Mouse (Mus musculus) left cerebral cortex, postnatal 10 days (tissue): Measurements from ENCODE around the gene Olfr191. TPM values are rescaled to one million over a fixed set of nuclear protein-coding genes. Genes with fewer than 3 reads are reported as not detected.
"Not testable (repeated sequence)": the region's sequence is repeated elsewhere in the genome, so short reads cannot be mapped to it uniquely, and the experiment has no call there.

Experiments used
- DNase-seq, 2 experiments: peaks; one replicate each; pipeline ENCODE4 v3.0.0; 2021 to 2022; ENCODE audit warnings: low spot score in 2 of 2, mixed read lengths in 1 of 2; ENCODE audit errors: extremely low spot score in 1 of 2
- intact Hi-C: fragments of 180-260 bp; cut with DNase I; formaldehyde crosslinking; loops from one replicate; pipeline ENCODE4 v1.15.1; 2025
- total RNA-seq, 2 experiments: library from RNA; stranded (reverse); gene quantifications; 2 replicates each; pipeline ENCODE4 v1.2.3; 2021

Olfr191 gene
- not detected for total RNA-seq

DNA sequence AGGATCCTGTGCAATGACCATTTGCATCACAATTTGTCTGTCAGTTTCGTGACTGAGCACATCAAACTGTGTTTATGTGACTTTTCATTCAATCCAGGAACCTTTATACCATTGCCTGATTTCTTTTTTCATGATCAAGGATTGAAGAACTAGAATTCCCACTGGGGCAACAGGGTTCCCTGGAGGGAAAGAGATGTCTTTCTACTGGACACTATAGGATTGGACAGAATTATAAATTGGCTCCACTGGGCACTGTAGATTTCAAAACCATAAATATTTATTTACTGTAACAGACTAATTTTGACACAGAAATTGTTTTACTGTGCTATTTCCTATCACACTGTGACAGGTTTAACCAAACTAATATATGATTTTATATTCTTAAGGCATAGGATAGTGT lies at the start of gene Olfr191:
Gene Olfr191, minus strand, starts transcription at position 101 of the 400 bp plus-strand sequence.
- intact Hi-C loops, DNase-seq: not testable (repeated sequence)

DNA sequence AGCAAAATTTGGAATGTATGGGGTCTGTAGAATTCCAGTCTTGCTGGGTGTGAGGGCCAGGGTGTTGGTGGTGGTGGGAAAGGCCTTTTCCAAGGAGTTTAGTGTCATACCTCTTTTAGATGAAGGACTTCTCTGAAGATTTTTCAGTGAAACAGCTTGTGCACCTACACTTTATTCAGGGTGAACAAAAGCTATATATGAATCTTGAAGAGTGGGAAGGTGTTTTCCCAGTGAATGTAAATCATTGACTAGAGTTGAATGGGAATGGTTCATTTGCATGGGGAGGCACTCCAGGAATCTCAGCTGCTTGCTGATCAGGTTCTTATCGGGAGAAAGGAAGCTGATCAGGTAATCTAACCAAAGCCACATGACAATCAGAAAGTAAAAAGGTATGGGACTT lies 41.1 kb upstream of the Olfr191 start:
- no peak for DNase-seq
- intact Hi-C loops, result no loop called here

DNA sequence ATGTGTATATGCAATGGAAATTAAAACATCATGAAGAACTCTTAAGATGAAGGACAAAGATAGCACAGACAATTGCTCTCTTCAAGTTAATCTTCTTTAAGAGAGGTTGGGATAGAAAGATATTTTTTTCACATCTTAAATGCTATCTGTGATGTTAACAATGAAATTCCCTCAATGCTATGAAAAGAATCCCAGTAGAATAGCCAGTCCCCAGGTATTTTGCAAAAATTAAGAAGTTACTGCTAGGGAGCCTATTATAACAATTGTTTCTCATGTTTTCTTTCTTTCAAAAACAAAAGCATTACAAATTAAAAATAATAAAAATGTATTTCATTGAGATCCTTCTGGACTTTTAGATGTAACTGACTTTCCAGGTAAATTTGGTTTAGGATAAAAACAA lies 31.3 kb upstream of the Olfr191 start, which contains the start of gene Olfr194:
Gene Olfr194, minus strand, starts transcription at position 101 of the 400 bp plus-strand sequence.
- DNase-seq, result no peak
- intact Hi-C loops, result no loop called here

DNA sequence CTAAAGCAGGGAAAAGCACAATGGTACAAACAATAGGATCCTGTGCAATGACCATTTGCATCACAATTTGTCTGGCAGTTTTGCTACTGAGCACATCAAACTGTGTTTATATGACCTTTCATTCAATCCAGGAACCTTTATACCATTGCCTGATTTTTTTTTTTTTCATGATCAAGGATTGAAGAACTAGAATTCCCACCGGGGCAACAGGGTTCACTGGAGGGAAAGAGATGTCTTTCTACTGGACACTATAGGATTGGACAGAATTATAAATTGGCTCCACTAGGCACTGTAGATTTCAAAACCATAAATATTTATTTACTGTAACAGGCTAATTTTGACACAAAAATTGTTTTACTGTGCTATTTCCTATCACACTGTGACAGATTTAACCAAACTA lies 22.2 kb upstream of the Olfr191 start, which contains the start of gene Olfr193:
Gene Olfr193, minus strand, starts transcription at position 101 of the 400 bp plus-strand sequence.
- intact Hi-C loops, result no loop called here
- no peak for DNase-seq

DNA sequence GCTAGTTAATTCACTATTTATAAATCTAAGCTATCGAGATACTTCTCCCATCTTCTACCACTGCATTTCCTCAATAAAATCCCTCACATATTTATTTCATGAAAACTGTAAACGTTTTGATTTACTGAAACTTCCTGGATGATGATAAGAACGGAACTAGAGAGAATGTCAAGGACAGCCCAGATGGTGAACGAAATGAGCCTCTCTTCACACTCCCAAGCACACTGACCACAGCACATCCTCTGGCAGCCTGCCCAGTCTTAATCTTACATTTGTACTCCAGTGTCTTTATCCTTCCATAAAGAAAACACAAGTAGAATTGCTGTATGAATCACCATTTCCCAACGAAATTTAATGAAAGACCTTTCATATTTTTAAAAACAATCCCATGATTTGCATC lies 18.9 kb upstream of the Olfr191 start:
- DNase-seq, intact Hi-C loops: not testable (repeated sequence)

DNA sequence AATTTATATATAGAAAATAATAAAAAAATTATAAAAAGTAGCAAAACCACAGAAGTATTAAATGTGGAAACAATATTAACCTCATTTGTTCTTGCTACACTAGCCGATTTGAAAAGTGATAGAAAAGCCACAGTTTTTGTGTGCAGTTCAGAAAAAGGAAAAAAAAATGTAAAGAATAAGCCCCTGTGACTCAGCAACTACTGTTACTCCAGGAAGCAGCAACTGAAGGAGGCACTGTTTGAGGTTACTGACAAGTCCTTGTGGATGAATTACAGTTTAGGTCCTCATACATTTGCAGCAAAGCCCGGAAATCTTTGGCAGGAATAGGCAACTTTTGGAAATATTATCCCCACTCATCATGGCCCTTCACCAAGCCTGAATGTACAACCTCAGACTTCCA lies 15.7 kb upstream of the Olfr191 start:
- intact Hi-C loops, result no loop called here
- DNase-seq, result no peak

DNA sequence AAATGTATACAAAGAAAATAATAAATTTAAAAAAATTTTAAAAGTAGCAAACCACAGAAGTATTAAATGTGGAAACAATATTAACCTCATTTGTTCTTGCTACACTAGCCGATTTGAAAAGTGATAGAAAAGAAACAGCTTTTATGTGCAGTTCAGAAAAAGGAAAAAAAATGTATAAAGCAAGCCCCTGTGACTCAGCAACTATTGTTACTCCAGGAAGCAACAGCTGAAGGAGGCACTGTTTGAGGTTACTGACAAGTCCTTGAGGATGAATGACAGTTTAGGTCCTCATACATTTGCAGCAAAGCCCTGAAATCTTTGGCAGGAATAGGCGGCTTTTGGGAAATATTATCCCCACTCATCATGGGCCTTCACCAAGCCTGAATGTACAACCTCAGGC lies 8.5 kb downstream of the Olfr191 start:
- intact Hi-C loops, DNase-seq: not testable (repeated sequence)

DNA sequence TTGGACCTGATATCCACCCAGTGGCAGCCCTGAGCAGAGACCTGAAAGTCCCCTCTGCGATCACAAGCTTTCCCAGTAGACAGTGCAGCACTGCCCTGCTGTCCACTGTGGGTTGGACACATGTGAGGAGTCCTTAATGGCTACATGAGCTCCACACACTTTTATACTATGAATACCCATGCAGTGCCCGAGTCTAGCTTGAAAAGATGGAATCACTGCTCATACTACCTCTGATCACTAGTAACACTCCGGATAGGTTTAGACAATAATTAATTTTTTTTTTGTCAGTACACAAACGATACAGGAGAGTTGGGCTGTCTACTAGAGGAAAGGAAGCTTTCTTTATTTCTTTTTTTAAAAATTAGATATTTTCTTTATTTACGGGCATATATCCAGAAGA lies 11.7 kb downstream of the Olfr191 start, which contains the start of gene Olfr190:
Gene Olfr190, minus strand, starts transcription at position 101 of the 400 bp plus-strand sequence.
- intact Hi-C loops, result no loop called here
- no peak for DNase-seq

DNA sequence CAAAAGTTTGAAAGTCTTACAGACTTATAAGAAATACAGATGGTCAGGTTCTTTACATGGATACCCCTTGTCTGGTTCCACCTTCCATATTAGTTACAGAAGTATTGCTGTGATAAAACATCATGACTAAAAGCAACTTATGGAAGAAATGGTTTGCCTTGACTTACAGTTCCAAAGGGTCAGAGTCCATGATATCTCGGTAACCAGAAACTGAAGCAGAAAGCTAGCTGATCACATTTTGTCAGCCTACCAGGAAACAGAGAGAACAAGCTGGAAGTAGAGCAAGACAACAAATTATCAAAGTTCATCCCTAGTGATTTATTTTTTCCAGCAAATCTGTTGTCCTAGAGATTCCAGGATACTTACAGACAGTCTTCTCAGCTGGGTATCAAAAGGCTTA lies 16.1 kb downstream of the Olfr191 start:
- no peak for DNase-seq
- intact Hi-C loops, result no loop called here

DNA sequence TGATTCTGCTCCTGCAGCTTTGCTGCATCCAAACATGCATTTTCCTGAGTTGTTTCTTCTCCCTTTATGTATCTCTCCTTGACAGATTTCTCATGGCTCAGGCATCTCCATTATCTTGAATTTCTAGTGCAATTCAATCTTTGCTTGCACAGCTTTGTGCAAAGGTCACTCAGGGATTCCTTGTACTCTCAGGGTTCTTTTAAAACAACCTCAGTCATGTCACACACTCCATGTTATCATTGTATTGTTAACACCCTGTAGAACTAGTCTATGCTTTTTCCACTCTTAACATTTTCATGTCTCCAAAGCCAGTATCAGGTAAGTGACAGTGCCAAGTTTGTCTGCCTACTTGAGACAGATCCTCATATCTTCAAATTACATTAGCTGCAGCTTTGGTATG lies 17.9 kb downstream of the Olfr191 start:
- intact Hi-C loops, result no loop called here

DNA sequence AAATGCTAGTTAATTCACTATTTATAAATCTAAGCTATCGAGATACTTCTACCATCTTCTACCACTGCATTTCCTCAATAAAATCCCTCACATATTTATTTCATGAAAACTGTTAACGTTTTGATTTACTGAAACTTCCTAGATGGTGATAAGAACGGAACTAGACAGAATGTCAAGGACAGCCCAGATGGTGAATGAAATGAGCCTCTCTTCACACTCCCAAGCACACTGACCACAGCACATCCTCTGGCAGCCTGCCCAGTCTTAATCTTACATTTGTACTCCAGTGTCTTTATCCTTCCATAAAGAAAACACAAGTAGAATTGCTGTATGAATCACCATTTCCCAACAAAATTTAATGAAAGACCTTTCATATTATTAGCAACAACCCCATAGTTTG lies 27.2 kb downstream of the Olfr191 start:
- intact Hi-C loops, DNase-seq: not testable (repeated sequence)

More for the DNA sequence above, 17.9 kb downstream of the Olfr191 start:
- DNase-seq, result no peak

DNA sequence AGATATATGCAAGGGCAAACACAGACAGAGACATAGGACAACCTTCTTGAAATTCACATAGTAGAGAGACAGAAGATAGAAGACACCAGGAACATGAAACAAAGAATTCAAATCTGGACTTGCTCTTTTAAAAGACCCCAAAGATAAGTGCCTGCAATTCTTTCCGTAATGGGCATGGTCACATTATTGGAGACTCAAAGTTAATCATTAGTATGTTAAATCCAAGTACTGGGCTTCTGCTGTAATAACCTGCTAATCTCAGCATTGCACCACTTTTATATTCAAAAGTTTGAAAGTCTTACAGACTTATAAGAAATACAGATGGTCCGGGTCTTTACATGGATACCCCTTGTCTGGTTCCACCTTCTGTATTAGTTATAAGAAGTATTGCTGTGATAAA lies 40.3 kb downstream of the Olfr191 start:
- intact Hi-C loops, DNase-seq: not testable (repeated sequence)

DNA sequence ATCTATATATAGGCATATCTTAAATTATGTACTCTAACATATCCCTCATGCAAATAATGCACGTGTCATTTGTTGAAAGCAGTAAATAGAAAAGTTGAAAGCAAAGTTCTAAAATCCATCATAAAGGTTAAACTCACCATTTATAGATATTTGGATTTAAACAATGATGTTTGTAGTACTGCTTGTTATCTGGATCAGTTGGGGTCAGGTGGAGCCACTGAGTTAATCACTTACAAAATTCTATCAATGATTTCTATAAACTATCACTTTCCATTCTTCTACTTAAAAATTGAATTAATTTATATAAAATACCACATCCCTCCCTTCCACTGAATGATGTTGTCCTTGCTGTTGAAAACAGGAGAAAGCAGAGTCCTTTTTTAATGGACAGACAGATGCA lies 40.8 kb downstream of the Olfr191 start:
- DNase-seq, result no peak
- intact Hi-C loops, result no loop called here

DNA sequence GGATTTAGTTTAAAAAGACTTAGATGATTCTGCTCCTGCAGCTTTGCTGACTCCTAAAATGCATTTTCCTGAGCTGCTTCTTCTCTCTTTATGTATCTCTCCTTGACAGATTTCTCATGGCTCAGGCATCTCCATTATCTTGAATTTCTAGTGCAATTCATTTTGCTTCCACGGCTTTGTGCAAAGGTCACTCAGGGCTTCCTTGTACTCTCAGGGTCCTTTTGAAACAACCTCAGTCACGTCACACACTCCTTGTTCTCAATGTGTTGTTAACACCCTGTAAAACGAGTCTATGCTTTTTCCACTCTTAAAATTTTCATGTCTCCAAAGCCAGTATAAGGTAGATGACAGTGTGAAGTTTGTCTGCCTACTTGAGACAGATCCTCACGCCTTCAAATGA lies 42.0 kb downstream of the Olfr191 start:
- intact Hi-C loops, result no loop called here
- no peak for DNase-seq

DNA sequence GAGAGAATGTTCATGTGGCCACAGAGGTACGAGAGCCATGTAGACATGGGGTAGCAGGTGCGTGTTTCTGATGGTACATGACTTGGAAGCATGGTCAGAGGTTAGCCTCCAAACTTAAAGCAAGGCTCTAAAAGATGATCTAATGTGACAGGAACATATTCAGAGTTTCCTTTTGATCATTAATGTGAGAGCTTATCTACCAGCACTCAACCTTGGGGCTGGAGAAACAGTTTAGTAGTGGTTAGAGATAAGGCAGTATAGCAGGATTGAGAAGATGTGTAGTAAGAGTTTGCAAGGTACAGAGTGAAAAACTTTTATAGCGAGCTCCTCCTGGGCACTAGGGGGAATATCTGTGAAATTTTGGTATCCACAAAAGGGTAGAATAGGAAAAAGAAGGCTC lies 43.8 kb downstream of the Olfr191 start:
- DNase-seq, result no peak
- intact Hi-C loops, result no loop called here

DNA sequence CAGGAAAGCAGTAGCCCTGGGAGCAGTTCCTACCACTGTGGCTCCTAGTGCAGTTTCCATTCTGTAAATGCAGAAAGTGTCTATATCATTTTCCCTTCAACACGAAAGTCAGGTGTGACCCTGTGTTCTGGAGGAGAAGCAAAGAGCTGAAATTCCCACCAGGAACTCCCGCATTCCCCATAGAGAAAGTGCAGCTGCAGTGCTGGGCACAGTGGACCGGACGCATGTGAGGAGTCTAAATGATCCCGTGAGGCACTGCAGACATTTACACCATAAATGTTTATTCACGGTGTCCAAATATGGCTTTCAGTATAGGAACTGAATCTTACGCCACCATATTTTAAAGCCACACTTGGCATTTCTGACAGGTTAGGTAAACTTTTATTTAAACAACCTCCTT lies 49.9 kb downstream of the Olfr191 start, which contains the start of gene Olfr187:
Gene Olfr187, minus strand, starts transcription at position 58 of the 400 bp plus-strand sequence.
- intact Hi-C loops, result no loop called here
- no peak for DNase-seq

Other genes with a start within 250 kb of the Olfr191 start
- not detected for gene Olfr177, start 215.1 kb downstream of the Olfr191 start, total RNA-seq
- gene Olfr178, start 197.8 kb downstream of the Olfr191 start, total RNA-seq, result not detected
- not detected for gene Olfr181, start 161.1 kb downstream of the Olfr191 start, total RNA-seq
- gene Olfr180, start 160.4 kb downstream of the Olfr191 start, total RNA-seq, result not detected
- gene Olfr183, start 94.5 kb downstream of the Olfr191 start, total RNA-seq, result not detected
- gene Olfr186, start 59.5 kb downstream of the Olfr191 start, total RNA-seq, result not detected
- not detected for gene Olfr187, start 50.1 kb downstream of the Olfr191 start, total RNA-seq
- gene Olfr190, start 11.8 kb downstream of the Olfr191 start, total RNA-seq, result not detected
- not detected for gene Olfr193, start 22.1 kb upstream of the Olfr191 start, total RNA-seq
- gene Olfr194, start 31.2 kb upstream of the Olfr191 start, total RNA-seq, result not detected
- gene Olfr195, start 57.2 kb upstream of the Olfr191 start, total RNA-seq, result not detected
- not detected for gene Olfr196, start 80.6 kb upstream of the Olfr191 start, total RNA-seq
- gene Olfr198, start 113.7 kb upstream of the Olfr191 start, total RNA-seq, result not detected
- not detected for gene Olfr199, start 129.9 kb upstream of the Olfr191 start, total RNA-seq
- not detected for gene Olfr201, start 182.8 kb upstream of the Olfr191 start, total RNA-seq
- gene Olfr202, start 197.0 kb upstream of the Olfr191 start, total RNA-seq, result not detected
- not detected for gene Olfr203, start 209.1 kb upstream of the Olfr191 start, total RNA-seq
- not detected for gene Olfr204, start 228.4 kb upstream of the Olfr191 start, total RNA-seq
- gene Olfr205, start 241.3 kb upstream of the Olfr191 start, total RNA-seq, result not detected